Comparison of ENCODE assay signal across 16 mouse cellular contexts in genomic region chr7:73037638-73038037, GRCm38 (mm10).
"Had no signal": no experiment of that assay in that cellular context is flagged by ENCODE, and none has a peak within 500 bp of the region (broad histone marks: within the 10 kb centered on the region; RNA-seq: fewer than 3 reads in every experiment).

No protein-coding gene starts in this region.

- ATAC-seq: liver, embryonic 12.5 days; midbrain, embryonic 15.5 days had no signal

- H3K9ac ChIP-seq: limb, embryonic 13.5 days; liver, embryonic 12.5 days; liver, embryonic 15.5 days; lung, embryonic 15.5 days; midbrain, embryonic 12.5 days; midbrain, embryonic 15.5 days; neural tube, embryonic 12.5 days; neural tube, embryonic 15.5 days had no signal

- H3K4me3 ChIP-seq: limb, embryonic 13.5 days; liver, embryonic 12.5 days; liver, embryonic 15.5 days; lung, embryonic 15.5 days; midbrain, embryonic 12.5 days; midbrain, embryonic 15.5 days; neural tube, embryonic 12.5 days; neural tube, embryonic 15.5 days had no signal

- H3K27ac ChIP-seq: kidney, postnatal 0 days; limb, embryonic 13.5 days; liver, embryonic 12.5 days; liver, embryonic 15.5 days; macrophage; midbrain, embryonic 12.5 days; midbrain, embryonic 15.5 days; neural tube, embryonic 12.5 days; neural tube, embryonic 15.5 days had no signal

- DNase-seq: kidney, adult 9 months; liver; lung, adult 18-20 months; right cerebral cortex, postnatal 14 days; thymus, adult 18-20 months; thymus, postnatal 36 days had no signal

- H3K4me1 ChIP-seq: liver, embryonic 12.5 days; liver, embryonic 15.5 days; neural tube, embryonic 12.5 days had no signal

- H3K36me3 ChIP-seq: limb, embryonic 13.5 days; liver, embryonic 12.5 days; liver, embryonic 15.5 days; lung, embryonic 15.5 days; midbrain, embryonic 12.5 days; midbrain, embryonic 15.5 days; neural tube, embryonic 12.5 days; neural tube, embryonic 15.5 days had no signal

- H3K9me3 ChIP-seq: limb, embryonic 13.5 days; liver, embryonic 12.5 days; liver, embryonic 15.5 days; lung, embryonic 15.5 days; midbrain, embryonic 12.5 days; midbrain, embryonic 15.5 days; neural tube, embryonic 12.5 days; neural tube, embryonic 15.5 days had no signal

- H3K4me2 ChIP-seq: limb, embryonic 13.5 days; liver, embryonic 12.5 days; liver, embryonic 15.5 days; midbrain, embryonic 12.5 days; midbrain, embryonic 15.5 days; neural tube, embryonic 12.5 days; neural tube, embryonic 15.5 days had no signal

- H3K27me3 ChIP-seq: limb, embryonic 13.5 days; liver, embryonic 12.5 days; liver, embryonic 15.5 days; lung, embryonic 15.5 days; midbrain, embryonic 12.5 days; midbrain, embryonic 15.5 days; neural tube, embryonic 12.5 days; neural tube, embryonic 15.5 days had no signal
